Mouse (Mus musculus): ENCODE results near the gene 9430097D07Rik.

Gene 9430097D07Rik

GRCm38 (mm10) chr2:32575586-32576160 lies at the start of gene 9430097D07Rik:
Gene 9430097D07Rik (minus strand): TSS chr2:32575684.
- peak; percentile 80 for DNase-seq (ENCODE audit: low read depth, low spot score)

- DNase-seq (ENCODE audit: low read depth, low spot score) = no peak
Measured at GRCm38 (mm10) chr2:32624111-32624748, 48.7 kb upstream of the 9430097D07Rik start.

GRCm38 (mm10) chr2:32621517-32621859 lies 46.0 kb upstream of the 9430097D07Rik start, which contains the start of gene Ak1:
Gene Ak1 (plus strand): TSS chr2:32621758.
- DNase-seq (ENCODE audit: low read depth, low spot score) = no peak

- no peak for DNase-seq (ENCODE audit: low read depth, low spot score)
Measured at GRCm38 (mm10) chr2:32620682-32621516, 45.4 kb upstream of the 9430097D07Rik start.

- no peak for DNase-seq (ENCODE audit: low read depth, low spot score)
Measured at GRCm38 (mm10) chr2:32618051-32618450, 42.6 kb upstream of the 9430097D07Rik start.

- no peak for DNase-seq (ENCODE audit: low read depth, low spot score)
Measured at GRCm38 (mm10) chr2:32617601-32618000, 42.1 kb upstream of the 9430097D07Rik start.

- DNase-seq (ENCODE audit: low read depth, low spot score) = no peak
Measured at GRCm38 (mm10) chr2:32617109-32617508, 41.6 kb upstream of the 9430097D07Rik start.

- no peak for DNase-seq (ENCODE audit: low read depth, low spot score)
Measured at GRCm38 (mm10) chr2:32612274-32612673, 36.8 kb upstream of the 9430097D07Rik start.

GRCm38 (mm10) chr2:32610610-32611229 lies 35.2 kb upstream of the 9430097D07Rik start:
- DNase-seq (ENCODE audit: low read depth, low spot score) = peak; percentile 24

- DNase-seq (ENCODE audit: low read depth, low spot score) = no peak
Measured at GRCm38 (mm10) chr2:32608778-32609435, 33.4 kb upstream of the 9430097D07Rik start.

GRCm38 (mm10) chr2:32608141-32608777 lies 32.8 kb upstream of the 9430097D07Rik start:
- peak; percentile 67 for DNase-seq (ENCODE audit: low read depth, low spot score)

- peak; percentile 75 for DNase-seq (ENCODE audit: low read depth, low spot score)
Measured at GRCm38 (mm10) chr2:32607262-32607947, 31.9 kb upstream of the 9430097D07Rik start.

- DNase-seq (ENCODE audit: low read depth, low spot score) = peak; percentile 81
Measured at GRCm38 (mm10) chr2:32606161-32607142, 31.0 kb upstream of the 9430097D07Rik start.

- DNase-seq (ENCODE audit: low read depth, low spot score) = no peak
Measured at GRCm38 (mm10) chr2:32604631-32605030, 29.1 kb upstream of the 9430097D07Rik start.

GRCm38 (mm10) chr2:32602600-32603054 lies 27.1 kb upstream of the 9430097D07Rik start:
- DNase-seq (ENCODE audit: low read depth, low spot score) = peak; percentile 85

GRCm38 (mm10) chr2:32601417-32602065 lies 26.1 kb upstream of the 9430097D07Rik start:
- DNase-seq (ENCODE audit: low read depth, low spot score) = peak; percentile 67

GRCm38 (mm10) chr2:32599409-32599808 lies 23.9 kb upstream of the 9430097D07Rik start, which contains the start of gene St6galnac6:
Gene St6galnac6 (plus strand): TSS chr2:32599709.
- DNase-seq (ENCODE audit: low read depth, low spot score) = no peak

GRCm38 (mm10) chr2:32598506-32598905 lies 23.0 kb upstream of the 9430097D07Rik start:
- DNase-seq (ENCODE audit: low read depth, low spot score) = no peak

All from CD4-positive helper T cell, adult 2 months (primary cell).